15 mouse cellular contexts compared by ENCODE assay signal in genomic region chr1:162242980-162243650, GRCm38 (mm10).
DNase-seq lines count a peak whose midpoint lies in the region; ATAC-seq and TF ChIP-seq lines count a peak whose summit lies in the region.
"Had no signal": no experiment of that assay in that cellular context is flagged by ENCODE, and none has a peak within 500 bp of the region (broad histone marks: within the 10 kb centered on the region; RNA-seq: fewer than 3 reads in every experiment).

No protein-coding gene starts in this region.

- H3K9ac ChIP-seq in heart, embryonic 11.5 days (ENCODE audit: low read depth, low read length): no peak overlapping the region
- no peak overlapping the region for H3K9ac ChIP-seq in lung, postnatal 0 days (replicated peaks; ENCODE audit: low read depth)
- H3K9ac ChIP-seq in embryonic facial prominence, embryonic 15.5 days: no peak overlapping the region
- H3K9ac ChIP-seq: liver, embryonic 13.5 days had no signal

- H3K36me3 ChIP-seq in heart, embryonic 11.5 days (ENCODE audit: control insufficient read depth, insufficient read depth, low read length): no peaks in the 10 kb centered on the region
- no peaks in the 10 kb centered on the region for H3K36me3 ChIP-seq in lung, postnatal 0 days (ENCODE audit: insufficient read depth, low read length)
- H3K36me3 ChIP-seq in embryonic facial prominence, embryonic 15.5 days: no peaks in the 10 kb centered on the region
- no peaks in the 10 kb centered on the region for H3K36me3 ChIP-seq in myocyte (ENCODE audit: control insufficient read depth, insufficient read depth)
- H3K36me3 ChIP-seq: liver, embryonic 13.5 days; midbrain, embryonic 10.5 days had no signal

- no peaks in the 10 kb centered on the region for H3K27me3 ChIP-seq in heart, embryonic 11.5 days (ENCODE audit: control insufficient read depth, insufficient read depth, low read length)
- H3K27me3 ChIP-seq in lung, postnatal 0 days (replicated peaks; ENCODE audit: insufficient read depth, low read length): no peaks in the 10 kb centered on the region
- no peaks in the 10 kb centered on the region for H3K27me3 ChIP-seq in embryonic facial prominence, embryonic 15.5 days
- H3K27me3 ChIP-seq in myocyte (ENCODE audit: control insufficient read depth, insufficient read depth, insufficient read length): no peaks in the 10 kb centered on the region
- H3K27me3 ChIP-seq: liver, embryonic 13.5 days had no signal

- H3K4me3 ChIP-seq in heart, embryonic 11.5 days (ENCODE audit: low read depth, low read length): no peak overlapping the region
- no peak overlapping the region for H3K4me3 ChIP-seq in lung, postnatal 0 days (ENCODE audit: low read depth, low read length)
- H3K4me3 ChIP-seq in embryonic facial prominence, embryonic 15.5 days (replicated peaks): no peak overlapping the region
- no peak overlapping the region for H3K4me3 ChIP-seq in myocyte
- H3K4me3 ChIP-seq: gastrocnemius, adult 2 months; layer of hippocampus, adult 2 months; liver, embryonic 13.5 days; midbrain, embryonic 10.5 days had no signal

- TF ChIP-seq EP300 in lung, postnatal 0 days (IDR thresholded peaks at IDR 0.05): no peak

- 50% methylated on average over 7 of the region's 7 CpGs for WGBS in heart, embryonic 11.5 days (ENCODE audit: insufficient replicate concordance)
- 48% methylated on average over 7 of the region's 7 CpGs for WGBS in lung, postnatal 0 days
- 33% methylated on average over 7 of the region's 7 CpGs for WGBS in embryonic facial prominence, embryonic 15.5 days

- no peak for TF ChIP-seq POLR2A in myocyte (IDR thresholded peaks at IDR 0.05; ENCODE audit: insufficient read length, low read depth)

- no peak overlapping the region for H3ac ChIP-seq in myocyte (ENCODE audit: control insufficient read depth, insufficient read length)

- H3K27ac ChIP-seq in heart, embryonic 11.5 days (ENCODE audit: low read depth, low read length): no peak overlapping the region
- no peak overlapping the region for H3K27ac ChIP-seq in lung, postnatal 0 days (ENCODE audit: low read length)
- H3K27ac ChIP-seq in embryonic facial prominence, embryonic 15.5 days (replicated peaks): peak overlapping the region; percentile 59
- H3K27ac ChIP-seq: gastrocnemius, adult 2 months; hindbrain, postnatal 0 days; layer of hippocampus, adult 2 months; liver, embryonic 13.5 days; midbrain, embryonic 10.5 days had no signal

- H3K4me1 ChIP-seq in heart, embryonic 11.5 days (ENCODE audit: control insufficient read depth, insufficient read depth, low read length): 0 out of 2 replicates have a peak, but pooled peaks cover 3% of the 10 kb centered on the region
- H3K4me1 ChIP-seq in lung, postnatal 0 days (ENCODE audit: insufficient read depth, low read depth, low read length): no peaks in the 10 kb centered on the region
- peaks cover 24% of the 10 kb centered on the region for H3K4me1 ChIP-seq in embryonic facial prominence, embryonic 15.5 days
- H3K4me1 ChIP-seq: liver, embryonic 13.5 days had no signal

- H3K9me3 ChIP-seq in heart, embryonic 11.5 days (replicated peaks; ENCODE audit: control insufficient read depth, low read length): no peaks in the 10 kb centered on the region
- no peaks in the 10 kb centered on the region for H3K9me3 ChIP-seq in lung, postnatal 0 days (ENCODE audit: low read length)
- no peaks in the 10 kb centered on the region for H3K9me3 ChIP-seq in embryonic facial prominence, embryonic 15.5 days (replicated peaks)
- H3K9me3 ChIP-seq: liver, embryonic 13.5 days; midbrain, embryonic 10.5 days had no signal

- no peaks in the 10 kb centered on the region for H3K79me2 ChIP-seq in myocyte (ENCODE audit: control insufficient read depth, insufficient read depth)

- DNase-seq in heart, adult 18-20 months: no peak
- peak; percentile 39 for DNase-seq in lung, postnatal 0 days (ENCODE audit: low spot score)
- no peak for DNase-seq in lung, postnatal 25 days (ENCODE audit: low spot score)
- DNase-seq in spleen, postnatal 4 days (ENCODE audit: low spot score in 2 of 2): no peak
- DNase-seq in spleen, adult 12 weeks (ENCODE audit: low spot score): no peak
- DNase-seq: adrenal gland, adult 2 months; gastrocnemius, adult 2 months; liver, embryonic 13.5 days; thymus, adult 2 months had no signal

- H3K4me2 ChIP-seq in heart, embryonic 11.5 days: no peak overlapping the region
- no peak overlapping the region for H3K4me2 ChIP-seq in lung, postnatal 0 days (replicated peaks; ENCODE audit: low read depth, low read length)
- no peak overlapping the region for H3K4me2 ChIP-seq in embryonic facial prominence, embryonic 15.5 days (replicated peaks)
- H3K4me2 ChIP-seq in myocyte (ENCODE audit: low read depth): peak overlapping the region; percentile 26
- H3K4me2 ChIP-seq: liver, embryonic 13.5 days had no signal

- no peak for TF ChIP-seq CTCF in lung, postnatal 0 days (IDR thresholded peaks at IDR 0.05)

- peak; percentile 69; the same call in 1 of the 2 replicates for ATAC-seq in heart, embryonic 11.5 days (replicated peaks; ENCODE audit: insufficient number of reproducible peaks, low FRiP score, low TSS enrichment)
- peak; percentile 72 for ATAC-seq in lung, postnatal 0 days
- peak; percentile 60 for ATAC-seq in embryonic facial prominence, embryonic 15.5 days (ENCODE audit: insufficient number of reproducible peaks, low FRiP score, low TSS enrichment, low read depth)

TF ChIP-seq in myocyte, 11 proteins besides CTCF, POLR2A, EP300 and RAD21:
- TF ChIP-seq SRF (IDR thresholded peaks at IDR 0.05; ENCODE audit: control insufficient read depth, insufficient read length, low read depth) (no peak), E2F4 (IDR thresholded peaks at IDR 0.05; ENCODE audit: insufficient read depth) (no peak), POLR2AphosphoS2 (IDR thresholded peaks at IDR 0.05; ENCODE audit: insufficient read length, low read depth) (no peak), MAX (IDR thresholded peaks at IDR 0.05; ENCODE audit: low read depth) (no peak), MYOG (IDR thresholded peaks at IDR 0.05; ENCODE audit: control insufficient read depth in 1 of 3, insufficient read depth in 1 of 3, insufficient read length in 2 of 3, low read depth in 2 of 3) (no peak), CEBPB (IDR thresholded peaks at IDR 0.05; ENCODE audit: insufficient read depth, poor library complexity, severe bottlenecking) (no peak), REST (IDR thresholded peaks at IDR 0.05; ENCODE audit: insufficient read depth, insufficient read length) (no peak), TCF12 (IDR thresholded peaks at IDR 0.05; ENCODE audit: insufficient read depth, poor library complexity, severe bottlenecking) (no peak), MYOD1 (IDR thresholded peaks at IDR 0.05; ENCODE audit: control insufficient read depth in 1 of 3, insufficient read length in 2 of 3, low read depth in 2 of 3) (no peak), USF1 (IDR thresholded peaks at IDR 0.05; ENCODE audit: low read depth) (no peak), TCF3 (IDR thresholded peaks at IDR 0.05; ENCODE audit: insufficient read length, low read depth) (no peak)
